Mouse (Mus musculus): ENCODE results near the gene Por.

The Por gene

GRCm38 (mm10) chr5:135701601-135702000, 31.8 kb downstream of the Por start:
- DNase-seq (ENCODE audit: extremely low read depth, low read depth), result no peak

- no peak for DNase-seq (ENCODE audit: extremely low read depth, low read depth)
Observed at GRCm38 (mm10) chr5:135702190-135702589, 32.4 kb downstream of the Por start.

- no peak for DNase-seq (ENCODE audit: extremely low read depth, low read depth)
Observed at GRCm38 (mm10) chr5:135702682-135703192, 32.9 kb downstream of the Por start.

GRCm38 (mm10) chr5:135703431-135703830, 33.6 kb downstream of the Por start:
- no peak for DNase-seq (ENCODE audit: extremely low read depth, low read depth)

- no peak for DNase-seq (ENCODE audit: extremely low read depth, low read depth)
Observed at GRCm38 (mm10) chr5:135705383-135705782, 35.5 kb downstream of the Por start.

- no peak for DNase-seq (ENCODE audit: extremely low read depth, low read depth)
Observed at GRCm38 (mm10) chr5:135707039-135707438, 37.2 kb downstream of the Por start.

GRCm38 (mm10) chr5:135707855-135708254, 38.0 kb downstream of the Por start:
- no peak for DNase-seq (ENCODE audit: extremely low read depth, low read depth)

- DNase-seq (ENCODE audit: extremely low read depth, low read depth), result no peak
Observed at GRCm38 (mm10) chr5:135709716-135710115, 39.9 kb downstream of the Por start.

- no peak for DNase-seq (ENCODE audit: extremely low read depth, low read depth)
Observed at GRCm38 (mm10) chr5:135710599-135711214, 40.9 kb downstream of the Por start.

- no peak for DNase-seq (ENCODE audit: extremely low read depth, low read depth)
Observed at GRCm38 (mm10) chr5:135711582-135712355, 41.9 kb downstream of the Por start.

- no peak for DNase-seq (ENCODE audit: extremely low read depth, low read depth)
Observed at GRCm38 (mm10) chr5:135712803-135713202, 43.0 kb downstream of the Por start.

GRCm38 (mm10) chr5:135713441-135714218, 43.8 kb downstream of the Por start:
- DNase-seq (ENCODE audit: extremely low read depth, low read depth), result peak; percentile 97

GRCm38 (mm10) chr5:135715624-135716023, 45.8 kb downstream of the Por start:
- DNase-seq (ENCODE audit: extremely low read depth, low read depth), result no peak

GRCm38 (mm10) chr5:135719586-135720120, 49.8 kb downstream of the Por start:
- no peak for DNase-seq (ENCODE audit: extremely low read depth, low read depth)

GRCm38 (mm10) chr5:135720121-135720520, 50.3 kb downstream of the Por start:
- DNase-seq (ENCODE audit: extremely low read depth, low read depth), result no peak

GRCm38 (mm10) chr5:135721076-135721475, 51.2 kb downstream of the Por start:
- DNase-seq (ENCODE audit: extremely low read depth, low read depth), result no peak

- no peak for DNase-seq (ENCODE audit: extremely low read depth, low read depth)
Observed at GRCm38 (mm10) chr5:135722121-135722520, 52.3 kb downstream of the Por start.

- DNase-seq (ENCODE audit: extremely low read depth, low read depth), result no peak
Observed at GRCm38 (mm10) chr5:135723165-135723751, 53.4 kb downstream of the Por start.

GRCm38 (mm10) chr5:135724536-135725322, 54.9 kb downstream of the Por start:
- DNase-seq (ENCODE audit: extremely low read depth, low read depth), result no peak

GRCm38 (mm10) chr5:135725391-135725841, 55.6 kb downstream of the Por start:
- DNase-seq (ENCODE audit: extremely low read depth, low read depth), result no peak

Data from MEL-GATA-1-ER (cell line).